8 mouse cellular contexts compared by ENCODE assay signal in the genomic region with DNA sequence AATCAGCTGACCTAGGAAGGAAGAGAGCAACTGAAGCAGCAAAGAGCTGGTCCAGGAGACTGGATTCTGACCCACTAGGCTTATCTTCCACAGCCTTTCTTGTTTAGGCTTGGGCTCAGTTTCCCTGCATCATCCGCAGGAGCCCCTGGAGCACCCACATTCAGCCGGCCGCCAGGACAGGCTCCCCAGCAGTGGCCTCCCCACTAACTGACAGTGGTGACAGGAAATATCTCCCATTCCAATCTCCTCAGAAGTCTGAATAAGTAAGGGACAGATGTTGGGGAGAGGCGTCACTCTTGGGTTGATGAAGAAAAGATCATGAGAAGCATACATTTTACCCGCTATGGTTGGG. TPM values are rescaled to one million over a fixed set of nuclear protein-coding genes. Genes with fewer than 3 reads are reported as not detected.
DNase-seq lines count a peak whose midpoint lies in the region; ATAC-seq and TF ChIP-seq lines count a peak whose summit lies in the region.

No protein-coding gene starts in this region.

- H3K27ac ChIP-seq in kidney, embryonic 15.5 days, result peak overlapping the region; percentile 98
- H3K27ac ChIP-seq in cortical plate, adult 2 months (ENCODE audit: insufficient read depth, low read length), result peak overlapping the region; percentile 93
- peak overlapping the region; percentile 88 for H3K27ac ChIP-seq in hindbrain, postnatal 0 days
- peak overlapping the region; percentile 83; the same call in 1 of the 2 replicates for H3K27ac ChIP-seq in midbrain, embryonic 15.5 days

- H3K9me3 ChIP-seq in kidney, embryonic 15.5 days (replicated peaks), result no peaks in the 10 kb centered on the region
- no peaks in the 10 kb centered on the region for H3K9me3 ChIP-seq in hindbrain, postnatal 0 days (ENCODE audit: low read length)
- no peaks in the 10 kb centered on the region for H3K9me3 ChIP-seq in midbrain, embryonic 15.5 days

- 25% methylated on average over 5 of the region's 5 CpGs for WGBS in kidney, embryonic 15.5 days
- 29% methylated on average over 5 of the region's 5 CpGs for WGBS in hindbrain, postnatal 0 days
- WGBS in midbrain, embryonic 15.5 days, result 40% methylated on average over 5 of the region's 5 CpGs

- no peak for DNase-seq in kidney, postnatal 10 days
- no peak for DNase-seq in hindbrain, postnatal 0 days (ENCODE audit: low spot score)
- no peak for DNase-seq in adipocyte (ENCODE audit: low spot score)
- no peak for DNase-seq in embryo, embryonic 9.5 days (ENCODE audit: extremely low spot score)
- no peak for DNase-seq in layer of hippocampus, adult 9-11 months

- peaks cover 44% of the 10 kb centered on the region for H3K4me1 ChIP-seq in kidney, embryonic 15.5 days
- H3K4me1 ChIP-seq in cortical plate, adult 2 months (ENCODE audit: control insufficient read depth, insufficient read depth, low read length), result peaks cover 8% of the 10 kb centered on the region
- H3K4me1 ChIP-seq in hindbrain, postnatal 0 days (ENCODE audit: insufficient read depth, low read length), result peaks cover 24% of the 10 kb centered on the region
- peaks cover 35% of the 10 kb centered on the region for H3K4me1 ChIP-seq in midbrain, embryonic 15.5 days

- H3K27me3 ChIP-seq in kidney, embryonic 15.5 days, result no peaks in the 10 kb centered on the region
- no peaks in the 10 kb centered on the region for H3K27me3 ChIP-seq in hindbrain, postnatal 0 days (ENCODE audit: insufficient read depth, low read length)
- H3K27me3 ChIP-seq in midbrain, embryonic 15.5 days (replicated peaks), result 0 out of 2 replicates have a peak, but pooled peaks cover 6% of the 10 kb centered on the region

- no peak for ATAC-seq in kidney, embryonic 15.5 days (replicated peaks; ENCODE audit: low FRiP score)
- no peak for ATAC-seq in hindbrain, postnatal 0 days
- no peak for ATAC-seq in midbrain, embryonic 15.5 days (replicated peaks)

- peak overlapping the region; percentile 87 for H3K4me2 ChIP-seq in kidney, embryonic 15.5 days
- H3K4me2 ChIP-seq in hindbrain, postnatal 0 days (ENCODE audit: low read depth, low read length), result peak overlapping the region; percentile 81
- H3K4me2 ChIP-seq in midbrain, embryonic 15.5 days, result peak overlapping the region; percentile 73; the same call in 1 of the 2 replicates

- H3K4me3 ChIP-seq in kidney, embryonic 15.5 days (replicated peaks), result peak overlapping the region; percentile 82
- no peak overlapping the region for H3K4me3 ChIP-seq in cortical plate, adult 2 months (ENCODE audit: insufficient read depth, low read length)
- H3K4me3 ChIP-seq in hindbrain, postnatal 0 days (ENCODE audit: low read length), result no peak overlapping the region
- 0 out of 2 replicates have a peak overlapping the region, but pooled peaks have one; percentile 78 for H3K4me3 ChIP-seq in midbrain, embryonic 15.5 days

- H3K36me3 ChIP-seq in kidney, embryonic 15.5 days, result peaks cover 5% of the 10 kb centered on the region; the same call in 1 of the 2 replicates
- no peaks in the 10 kb centered on the region; the same call in 1 of the 2 replicates for H3K36me3 ChIP-seq in hindbrain, postnatal 0 days (ENCODE audit: insufficient read depth, low read length)
- no peaks in the 10 kb centered on the region; the same call in 1 of the 2 replicates for H3K36me3 ChIP-seq in midbrain, embryonic 15.5 days (replicated peaks)

- no peak for TF ChIP-seq CTCF in cortical plate, adult 2 months (IDR thresholded peaks at IDR 0.05; ENCODE audit: extremely low read depth, insufficient read depth, low read length)
- no peak for TF ChIP-seq CTCF in hindbrain, postnatal 0 days (IDR thresholded peaks at IDR 0.05; ENCODE audit: low read depth)

- TF ChIP-seq POLR2A in cortical plate, adult 2 months (IDR thresholded peaks at IDR 0.05; ENCODE audit: extremely low read depth, insufficient read depth, low read length), result no peak

- H3K9ac ChIP-seq in kidney, embryonic 15.5 days, result no peak overlapping the region
- H3K9ac ChIP-seq in hindbrain, postnatal 0 days (replicated peaks; ENCODE audit: low read length), result no peak overlapping the region
- H3K9ac ChIP-seq in midbrain, embryonic 15.5 days, result no peak overlapping the region

RNA-seq across cellular contexts. Expression of gene Tlcd2, which starts 1.8 kb away (rescaled TPM):
- polyA plus RNA-seq in kidney, embryonic 15.5 days (2015; fragmentation: Nextera tagmentation; extraction: Ambion mirVana), result 22.6 and 24.5 TPM in 2 replicates
- polyA plus RNA-seq in cortical plate, adult 2 months (2012; rRNA removed), result 0.89 and 1.3 TPM in 2 replicates
- total RNA-seq in hindbrain, postnatal 0 days (2014; rRNA removed), result 1.0 and 3.4 TPM in 2 replicates
- polyA plus RNA-seq in hindbrain, postnatal 0 days (2015; fragmentation: Nextera tagmentation; extraction: Ambion mirVana), result 1.5 and 1.6 TPM in 2 replicates
- 2.2 and 2.8 TPM in 2 replicates for polyA plus RNA-seq in midbrain, embryonic 15.5 days (2015; fragmentation: Nextera tagmentation; extraction: Ambion mirVana)

RNA-seq across cellular contexts. Expression of gene Wdr81, which starts 5.2 kb away (rescaled TPM):
- polyA plus RNA-seq in kidney, embryonic 15.5 days (2015; fragmentation: Nextera tagmentation; extraction: Ambion mirVana), result 5.0 and 6.2 TPM in 2 replicates
- 12.8 and 14.1 TPM in 2 replicates for polyA plus RNA-seq in cortical plate, adult 2 months (2012; rRNA removed)
- 19.4 and 20.4 TPM in 2 replicates for total RNA-seq in hindbrain, postnatal 0 days (2014; rRNA removed)
- 3.9 and 4.1 TPM in 2 replicates for polyA plus RNA-seq in hindbrain, postnatal 0 days (2015; fragmentation: Nextera tagmentation; extraction: Ambion mirVana)
- polyA plus RNA-seq in midbrain, embryonic 15.5 days (2015; fragmentation: Nextera tagmentation; extraction: Ambion mirVana), result 8.4 and 8.7 TPM in 2 replicates

RNA-seq across cellular contexts. Expression of gene Serpinf2, which starts 20.3 kb away (rescaled TPM):
- 35.4 and 47.2 TPM in 2 replicates for polyA plus RNA-seq in kidney, embryonic 15.5 days (2015; fragmentation: Nextera tagmentation; extraction: Ambion mirVana)
- 0.15 and 0.26 TPM in 2 replicates for polyA plus RNA-seq in cortical plate, adult 2 months (2012; rRNA removed)
- 0.05 TPM in 1 of 2 replicates, not detected in the other for total RNA-seq in hindbrain, postnatal 0 days (2014; rRNA removed)
- not detected in 2 replicates for polyA plus RNA-seq in hindbrain, postnatal 0 days (2015; fragmentation: Nextera tagmentation; extraction: Ambion mirVana)
- 0.37 TPM in 1 of 2 replicates, not detected in the other for polyA plus RNA-seq in midbrain, embryonic 15.5 days (2015; fragmentation: Nextera tagmentation; extraction: Ambion mirVana)

RNA-seq across cellular contexts. Expression of gene Prpf8, which starts 26.9 kb away (rescaled TPM):
- 54.6 and 61.7 TPM in 2 replicates for polyA plus RNA-seq in kidney, embryonic 15.5 days (2015; fragmentation: Nextera tagmentation; extraction: Ambion mirVana)
- polyA plus RNA-seq in cortical plate, adult 2 months (2012; rRNA removed), result 88.8 and 89.2 TPM in 2 replicates
- 118 and 126 TPM in 2 replicates for total RNA-seq in hindbrain, postnatal 0 days (2014; rRNA removed)
- 25.9 and 29.4 TPM in 2 replicates for polyA plus RNA-seq in hindbrain, postnatal 0 days (2015; fragmentation: Nextera tagmentation; extraction: Ambion mirVana)
- 54.8 and 56.4 TPM in 2 replicates for polyA plus RNA-seq in midbrain, embryonic 15.5 days (2015; fragmentation: Nextera tagmentation; extraction: Ambion mirVana)

RNA-seq across cellular contexts. Expression of gene Serpinf1, which starts 37.2 kb away (rescaled TPM):
- 129 and 140 TPM in 2 replicates for polyA plus RNA-seq in kidney, embryonic 15.5 days (2015; fragmentation: Nextera tagmentation; extraction: Ambion mirVana)
- 13.7 and 15.9 TPM in 2 replicates for polyA plus RNA-seq in cortical plate, adult 2 months (2012; rRNA removed)
- 56.6 and 57.6 TPM in 2 replicates for total RNA-seq in hindbrain, postnatal 0 days (2014; rRNA removed)
- polyA plus RNA-seq in hindbrain, postnatal 0 days (2015; fragmentation: Nextera tagmentation; extraction: Ambion mirVana), result 41.5 and 47.1 TPM in 2 replicates
- 29.8 and 42.7 TPM in 2 replicates for polyA plus RNA-seq in midbrain, embryonic 15.5 days (2015; fragmentation: Nextera tagmentation; extraction: Ambion mirVana)

Comparison
In these comparisons a context has a peak if more than half of its experiments do, and no peak if none do; other contexts are left out.
1. H3K4me3 ChIP-seq: peak in kidney, embryonic 15.5 days (single experiment) and midbrain, embryonic 15.5 days (single experiment); none in cortical plate, adult 2 months (single experiment) and hindbrain, postnatal 0 days (single experiment).
2. RNA of gene Serpinf2, which starts 20.3 kb away (polyA plus RNA-seq): 35.4 to 47.2 TPM in kidney, embryonic 15.5 days; 0.15 to 0.26 TPM in cortical plate, adult 2 months, 0.37 TPM in midbrain, embryonic 15.5 days and not detected in hindbrain, postnatal 0 days; every median in the first group is over 10 times any median in the second.
3. Peak in every context shown above with its lines, with median percentiles within 50 percentile points of each other: H3K27ac ChIP-seq and H3K4me2 ChIP-seq.